Mouse (Mus musculus) ES-Bruce4 (cell line): ENCODE measurements around the gene Syngap1. TPM values are rescaled to one million over a fixed set of nuclear protein-coding genes. Genes with fewer than 3 reads are reported as not detected.

Experiments used
- H3K27ac ChIP-seq: 2 replicates; pipeline ENCODE4 v1.5.1; 2012; ENCODE audit warnings: low read length, inconsistent platforms; ENCODE audit not compliant: insufficient read depth
- H3K27me3 ChIP-seq: 2 replicates; pipeline ENCODE4 v1.6.1; 2012; ENCODE audit warnings: mild to moderate bottlenecking, low read length, inconsistent platforms; ENCODE audit not compliant: control insufficient read depth, poor library complexity, insufficient read depth, severe bottlenecking
- H3K36me3 ChIP-seq: 2 replicates; pipeline ENCODE4 v1.6.1; 2012; ENCODE audit warnings: inconsistent platforms, mild to moderate bottlenecking, low read length, moderate library complexity; ENCODE audit not compliant: control insufficient read depth, poor library complexity, insufficient read depth, severe bottlenecking
- H3K4me1 ChIP-seq: one replicate; pipeline ENCODE4 v1.8.1; 2011; ENCODE audit warnings: low read length; ENCODE audit not compliant: control insufficient read depth, insufficient read depth
- H3K4me3 ChIP-seq: 2 replicates; pipeline ENCODE4 v1.5.1; 2011; ENCODE audit warnings: low read depth, mild to moderate bottlenecking, low read length
- H3K9ac ChIP-seq: 2 replicates; pipeline ENCODE4 v1.6.1; 2012; ENCODE audit warnings: low read depth, mild to moderate bottlenecking, inconsistent platforms; ENCODE audit not compliant: poor library complexity, severe bottlenecking
- H3K9me3 ChIP-seq: replicated peaks from 2 replicates; pipeline ENCODE4 v1.6.1; 2012; ENCODE audit warnings: mild to moderate bottlenecking, low read length, inconsistent platforms; ENCODE audit not compliant: control insufficient read depth, poor library complexity, insufficient read depth, severe bottlenecking
- CTCF ChIP-seq: IDR thresholded peaks from one replicate; pipeline ENCODE4 v1.8.1; 2011; ENCODE audit warnings: low read depth, low read length
- EP300 ChIP-seq: IDR thresholded peaks from 2 replicates; pipeline ENCODE4 v1.6.1; 2011; ENCODE audit warnings: low read depth, low read length; ENCODE audit not compliant: insufficient read depth
- POLR2A ChIP-seq: IDR thresholded peaks from one replicate; pipeline ENCODE4 v1.8.1; 2011; ENCODE audit warnings: low read length; ENCODE audit not compliant: insufficient read depth
- polyA plus RNA-seq: library from polyadenylated mRNA; stranded (reverse); fragments of >200 nt; gene quantifications from 2 replicates; pipeline ENCODE4 v1.2.4, GENCODE M21; 2011; ENCODE audit warnings: low read depth; ENCODE audit not compliant: missing spikeins, insufficient read depth, insufficient read length

Gene Syngap1
- polyA plus RNA-seq, 1 experiment: 23.5 TPM

GRCm38 (mm10) chr17:26936921-26937695 lies 3.9 kb upstream of the Syngap1 start:
- H3K9me3 ChIP-seq: no peaks in the 10 kb centered on the region
- no peaks in the 10 kb centered on the region for H3K27me3 ChIP-seq
- H3K4me3 ChIP-seq: no peak overlapping the region
- no peaks in the 10 kb centered on the region for H3K4me1 ChIP-seq
- TF ChIP-seq CTCF: no peak
- TF ChIP-seq EP300: no peak
- no peak for TF ChIP-seq POLR2A
- H3K27ac ChIP-seq: no peak overlapping the region
- H3K9ac ChIP-seq: no peak overlapping the region
- peaks cover 10% of the 10 kb centered on the region; the same call in 1 of the 2 replicates for H3K36me3 ChIP-seq

DNA sequence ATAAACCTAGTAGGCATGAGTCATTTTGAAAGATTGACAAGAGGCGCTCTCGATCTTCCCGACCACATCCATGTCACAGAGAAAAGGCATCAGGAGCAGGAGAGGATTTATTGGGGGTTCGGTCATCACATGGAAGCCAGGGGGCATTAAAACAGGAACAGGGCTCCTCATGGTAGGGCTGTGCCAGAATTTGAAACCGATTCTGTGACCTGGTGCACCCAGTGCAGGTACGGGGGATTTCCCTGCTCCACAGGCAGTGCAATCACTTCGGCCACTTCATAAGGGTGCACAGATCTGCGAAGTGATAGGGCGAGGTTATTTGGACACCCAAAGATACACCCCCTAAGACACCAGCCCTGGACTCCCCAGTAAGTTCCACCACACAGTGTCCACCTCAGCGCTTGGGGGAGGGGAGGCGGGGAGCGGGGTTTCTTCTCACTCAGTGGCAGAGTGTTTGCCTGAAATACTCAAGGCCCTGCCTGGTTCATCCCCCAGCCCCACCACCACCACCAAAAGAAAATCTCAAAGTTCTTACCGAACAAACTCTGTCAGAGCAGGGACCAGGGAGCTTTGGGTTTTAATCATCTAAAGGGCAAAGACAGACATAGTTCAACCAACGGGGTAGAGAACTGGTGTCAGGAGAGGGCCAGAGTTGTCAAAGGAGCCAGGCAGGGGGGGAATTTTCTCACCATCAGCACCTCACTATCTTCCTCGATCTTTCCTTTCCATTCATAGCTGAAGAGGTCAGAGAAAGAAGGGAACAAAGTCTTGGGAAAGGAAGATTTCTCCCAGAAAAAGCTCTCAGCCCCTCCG lies 3.0 kb upstream of the Syngap1 start:
- Histone ChIP-seq H3K4me3 (peak overlapping the region; percentile 77), H3K27ac (peak overlapping the region; percentile 31; the same call in 1 of the 2 replicates), H3K27me3 (no peaks in the 10 kb centered on the region), H3K4me1 (no peaks in the 10 kb centered on the region), H3K9me3 (no peaks in the 10 kb centered on the region), H3K36me3 (peaks cover 10% of the 10 kb centered on the region; the same call in 1 of the 2 replicates), H3K9ac (peak overlapping the region; percentile 71)
- no peak for TF ChIP-seq EP300
- TF ChIP-seq CTCF: no peak
- no peak for TF ChIP-seq POLR2A

- no peaks in the 10 kb centered on the region for H3K27me3 ChIP-seq
- peaks cover 10% of the 10 kb centered on the region; the same call in 1 of the 2 replicates for H3K36me3 ChIP-seq
- H3K27ac ChIP-seq: peak overlapping the region; percentile 31
- peak overlapping the region; percentile 77 for H3K4me3 ChIP-seq
- no peaks in the 10 kb centered on the region for H3K9me3 ChIP-seq
- H3K9ac ChIP-seq: peak overlapping the region; percentile 71
- TF ChIP-seq EP300 (no peak), POLR2A (no peak), CTCF (no peak)
- no peaks in the 10 kb centered on the region for H3K4me1 ChIP-seq
Observed at GRCm38 (mm10) chr17:26938731-26939130, 2.3 kb upstream of the Syngap1 start.

DNA sequence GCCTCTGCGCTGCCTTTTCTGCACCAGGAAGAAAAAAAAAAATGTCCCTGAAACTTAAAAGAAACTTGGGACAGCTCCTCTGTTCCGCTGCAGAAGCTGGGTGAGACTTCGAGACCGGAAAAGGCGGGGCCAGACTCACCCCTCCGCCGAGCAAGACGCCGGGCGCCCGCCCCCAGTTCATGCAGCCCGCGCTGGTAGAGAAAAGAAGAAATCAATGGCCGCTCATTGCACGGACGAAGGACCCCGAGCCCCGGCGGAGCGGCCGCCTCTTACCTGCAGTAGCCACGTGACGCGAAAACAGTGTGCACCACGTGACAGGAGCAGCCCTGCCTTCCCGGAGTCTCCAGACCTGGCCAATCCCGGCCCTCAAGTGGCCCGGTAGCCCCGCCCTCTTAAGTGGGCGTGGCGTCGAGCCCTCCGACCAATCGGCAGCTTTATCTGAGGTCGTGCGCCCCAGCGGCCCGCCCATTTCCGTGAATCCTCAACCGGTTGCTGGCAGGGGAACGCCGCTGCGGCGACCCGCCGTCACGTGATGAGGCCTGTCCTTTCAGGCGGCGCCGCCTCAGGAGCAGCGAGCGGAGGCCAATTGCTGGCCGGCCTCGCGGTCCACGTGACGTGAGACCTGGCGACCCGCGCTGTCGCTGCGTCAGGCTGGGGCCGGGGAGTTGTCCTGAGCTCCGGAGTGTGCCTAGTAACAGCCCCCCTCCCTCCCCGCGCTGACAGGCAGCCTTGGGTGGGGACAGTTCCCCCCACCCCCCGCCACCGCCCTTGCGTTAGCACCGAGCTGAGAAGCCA lies 1.7 kb upstream of the Syngap1 start, which contains the start of gene Cuta:
Cuta (minus strand) TSS at position 392 of the 795 bp plus-strand sequence.
- no peaks in the 10 kb centered on the region for H3K27me3 ChIP-seq
- no peaks in the 10 kb centered on the region for H3K4me1 ChIP-seq
- H3K9ac ChIP-seq: peak within 1 kb of the TSS; percentile 71
- H3K4me3 ChIP-seq: peak within 1 kb of the TSS; percentile 77
- peaks cover 10% of the 10 kb centered on the region; the same call in 1 of the 2 replicates for H3K36me3 ChIP-seq
- no peaks in the 10 kb centered on the region for H3K9me3 ChIP-seq
- peak within 1 kb of the TSS; percentile 62 for H3K27ac ChIP-seq
- 0 out of 2 replicates have a peak, but pooled peaks have one; percentile 32 for TF ChIP-seq EP300
- no peak for TF ChIP-seq CTCF
- no peak for TF ChIP-seq POLR2A

- H3K9ac ChIP-seq: peak overlapping the region; percentile 60
- TF ChIP-seq EP300 (no peak), CTCF (no peak), POLR2A (no peak)
- H3K36me3 ChIP-seq: peaks cover 10% of the 10 kb centered on the region; the same call in 1 of the 2 replicates
- peak overlapping the region; percentile 71 for H3K4me3 ChIP-seq
- no peaks in the 10 kb centered on the region for H3K4me1 ChIP-seq
- H3K27me3 ChIP-seq: no peaks in the 10 kb centered on the region
- H3K27ac ChIP-seq: peak overlapping the region; percentile 62
- H3K9me3 ChIP-seq: no peaks in the 10 kb centered on the region
Observed at GRCm38 (mm10) chr17:26939973-26940300, 1.1 kb upstream of the Syngap1 start.
